Mouse (Mus musculus) spleen, postnatal 4 days (tissue): ENCODE measurements at regions not wholly inside any gene's neighbourhood (a gene's known extent, or its start where the extent isn't known, plus 50 kb on each side); places are given as distances from the start of the nearest gene placed in this dataset.
"Not testable (repeated sequence)": the region's sequence is repeated elsewhere in the genome, so short reads cannot be mapped to it uniquely, and the experiment has no call there.

Experiments used
- DNase-seq, 2 experiments: peaks; one replicate each; pipeline ENCODE4 v3.0.0; 2022; ENCODE audit warnings: low spot score in 2 of 2

GRCm38 (mm10) chr16:55758707-55759067 is 80.0 kb downstream of the Nfkbiz start:
- no peak for DNase-seq

DNA sequence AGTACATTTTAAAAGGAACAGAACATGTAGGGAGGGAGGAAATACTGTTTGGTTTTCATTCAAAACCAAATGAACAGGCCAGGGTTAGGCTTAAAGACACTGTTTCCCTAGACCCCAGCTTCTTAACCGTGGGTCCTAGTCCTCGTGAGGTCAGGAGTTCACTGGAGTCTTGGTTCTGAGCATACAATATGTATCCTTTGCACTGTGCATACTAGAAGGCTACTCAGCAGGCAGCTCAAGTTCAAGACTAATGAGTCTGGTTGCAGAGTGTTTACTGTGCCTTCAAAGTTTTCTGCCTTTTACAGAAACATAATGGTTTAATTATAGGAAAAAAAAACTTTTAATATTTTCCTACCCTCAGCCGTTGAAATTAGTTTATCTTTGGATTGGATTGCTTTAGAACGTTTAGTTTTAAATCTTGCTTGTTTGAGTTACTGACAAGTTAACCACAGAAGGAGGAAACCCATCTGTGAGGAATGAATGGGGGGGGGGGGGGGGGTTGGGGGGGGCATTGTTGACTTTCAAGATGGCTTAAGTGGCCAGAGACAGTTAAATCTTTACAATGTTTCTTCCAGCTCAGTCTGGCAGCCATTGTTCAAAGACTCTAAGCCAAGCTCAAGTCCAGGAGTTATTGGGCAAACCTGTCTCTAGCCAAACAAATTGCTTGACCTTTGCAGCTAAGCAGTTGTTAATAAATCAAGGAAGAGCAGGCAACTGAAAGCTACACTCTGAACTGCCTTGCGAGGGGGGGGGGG is 80.6 kb downstream of the Nfkbiz start:
- DNase-seq: no peak

- not testable (repeated sequence) for DNase-seq
Observed at GRCm38 (mm10) chr16:55757422-55757815, 81.3 kb downstream of the Nfkbiz start.

GRCm38 (mm10) chr16:55756764-55757421 is 81.8 kb downstream of the Nfkbiz start:
- no peak for DNase-seq

- no peak for DNase-seq
Observed at GRCm38 (mm10) chr16:55755309-55755832, 83.3 kb downstream of the Nfkbiz start.

DNA sequence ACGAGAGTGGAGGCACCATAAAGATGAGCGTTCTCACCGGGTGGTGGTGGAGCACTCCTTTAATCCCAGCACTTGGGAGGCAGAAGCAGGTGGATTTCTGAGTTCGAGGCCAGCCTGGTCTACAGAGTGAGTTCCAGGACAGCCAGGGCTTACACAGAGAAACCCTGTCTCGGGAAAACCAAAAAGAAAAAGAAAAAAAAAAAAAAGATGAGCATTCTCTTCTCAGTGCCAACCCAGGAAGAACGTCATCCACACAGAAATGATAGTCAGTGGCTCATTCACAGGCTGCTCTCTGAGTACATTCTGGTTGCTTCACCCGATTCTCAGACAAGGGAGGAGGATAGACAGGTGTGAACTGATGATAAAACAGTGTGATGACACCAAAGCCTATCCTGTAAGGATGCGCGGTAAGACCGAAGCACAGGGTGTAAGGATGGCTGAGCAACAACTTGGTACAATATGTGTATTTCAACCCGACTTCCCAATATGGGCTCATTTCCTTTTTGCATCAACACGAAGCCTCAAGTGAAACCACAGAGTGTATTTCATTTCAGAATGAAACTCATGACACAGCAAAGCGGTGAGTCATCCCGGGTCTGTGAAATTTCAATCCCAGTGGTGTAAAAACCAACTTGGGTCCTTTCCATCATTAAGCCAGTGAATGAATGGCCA is 84.5 kb downstream of the Nfkbiz start:
- DNase-seq: no peak

- DNase-seq: no peak
Observed at GRCm38 (mm10) chr16:55753380-55753779, 85.3 kb downstream of the Nfkbiz start.

- DNase-seq: no peak
Observed at GRCm38 (mm10) chr16:55747250-55747649, 91.4 kb downstream of the Nfkbiz start.

- DNase-seq: no peak
Observed at GRCm38 (mm10) chr16:55746159-55746558, 92.5 kb downstream of the Nfkbiz start.

DNA sequence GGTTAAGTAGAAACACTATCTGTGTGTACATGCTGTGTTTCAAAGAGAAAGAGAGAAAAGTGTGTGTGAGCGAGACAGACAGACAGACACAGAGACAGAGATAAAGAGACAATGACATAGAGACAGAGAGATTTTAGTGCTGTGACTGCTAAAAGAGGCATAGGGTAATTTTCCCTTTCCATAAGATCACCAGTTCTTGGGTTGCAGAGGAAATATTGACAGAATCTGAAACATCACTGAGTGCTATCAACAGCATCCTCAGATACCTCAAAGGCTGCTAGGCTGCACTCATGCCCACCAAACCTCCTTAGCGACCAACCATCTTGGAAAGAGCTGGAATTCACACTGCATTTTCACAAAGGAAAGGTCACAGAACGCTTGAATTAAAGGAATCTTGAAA is 93.6 kb downstream of the Nfkbiz start:
- DNase-seq: no peak

- no peak for DNase-seq
Observed at GRCm38 (mm10) chr16:55741099-55741863, 97.4 kb downstream of the Nfkbiz start.

GRCm38 (mm10) chr16:55738741-55739140 is 100.0 kb downstream of the Nfkbiz start:
- DNase-seq: no peak

DNA sequence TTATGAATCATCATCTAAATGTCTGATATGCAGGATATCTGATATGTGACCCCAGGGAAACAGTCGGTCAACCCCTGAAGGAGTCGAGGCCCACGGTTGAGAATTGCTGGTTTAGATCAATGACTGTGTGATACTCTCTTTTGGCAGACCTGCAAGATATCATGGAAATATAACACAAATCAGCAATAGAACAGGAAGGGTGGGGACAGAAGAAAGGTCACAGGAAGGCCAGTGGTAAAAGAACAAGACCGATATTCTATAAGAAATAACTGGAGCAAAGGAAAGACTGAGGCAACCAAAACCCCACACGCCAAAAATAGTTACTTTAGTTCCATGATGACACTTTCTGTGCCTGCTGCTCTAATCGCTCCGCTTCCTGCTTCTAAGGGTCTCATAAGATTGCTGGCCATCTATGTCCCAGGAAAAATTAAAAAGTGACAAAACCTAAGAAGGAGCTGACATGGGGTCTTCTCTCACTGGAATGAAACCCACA is 103.2 kb downstream of the Nfkbiz start:
- no peak for DNase-seq

DNA sequence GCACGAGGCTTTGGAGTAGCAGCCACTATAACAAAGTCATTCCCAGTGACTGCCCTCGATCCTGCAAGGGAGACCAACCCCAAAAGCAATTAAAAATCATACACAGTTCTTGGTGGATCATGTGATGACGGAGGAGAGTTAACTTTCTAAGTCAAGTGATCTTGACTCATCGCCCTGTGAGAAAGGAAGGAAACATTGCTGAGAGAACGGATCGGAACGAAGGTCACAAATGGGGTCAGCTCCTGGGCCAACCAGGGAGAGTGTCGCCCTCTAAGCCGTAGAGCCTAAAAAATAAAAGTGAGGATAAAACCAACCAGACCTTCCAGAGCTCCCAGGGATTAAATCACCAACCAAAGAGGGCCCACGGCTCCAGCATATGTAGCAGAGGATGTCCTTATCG is 104.4 kb downstream of the Nfkbiz start:
- DNase-seq: no peak

DNA sequence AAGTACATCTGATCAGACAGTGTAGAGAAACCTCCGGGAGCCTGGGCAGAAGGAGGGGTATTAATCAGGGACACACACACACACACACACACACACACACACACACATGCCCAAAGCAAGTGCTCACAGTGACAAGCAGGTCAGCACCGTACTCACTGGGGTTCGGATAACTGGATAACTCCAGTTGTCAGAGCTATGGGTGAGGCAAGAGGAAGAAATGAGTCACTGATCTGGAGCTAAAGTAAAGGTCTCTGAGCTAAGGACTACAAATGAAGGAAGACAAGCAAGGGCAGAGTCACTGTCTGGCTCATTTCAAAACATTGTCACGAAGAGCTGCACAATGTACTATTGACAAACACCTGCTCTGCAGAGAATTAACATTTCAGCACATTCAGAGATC is 104.9 kb downstream of the Nfkbiz start:
- DNase-seq: no peak

GRCm38 (mm10) chr16:55731003-55731402 is 107.7 kb downstream of the Nfkbiz start:
- DNase-seq: no peak

DNA sequence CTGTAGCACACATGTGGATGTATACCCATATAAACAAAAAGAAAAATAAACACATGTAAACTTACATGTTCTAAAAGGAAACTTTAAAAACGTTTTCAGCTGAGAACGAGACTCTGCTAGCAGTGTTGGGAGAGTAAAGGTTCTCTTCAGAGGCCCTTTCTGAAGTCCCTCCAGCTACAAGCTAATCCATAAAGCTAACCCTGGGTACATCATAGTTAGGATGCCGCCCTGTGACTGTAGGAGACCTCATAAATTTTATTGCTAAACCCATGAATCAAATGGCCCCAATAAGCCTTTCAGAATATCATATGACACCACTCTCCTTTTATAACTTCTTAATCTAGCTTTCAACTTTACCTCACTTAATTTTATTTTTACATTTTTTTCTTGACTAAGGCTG is 112.2 kb downstream of the Nfkbiz start:
- no peak for DNase-seq

DNA sequence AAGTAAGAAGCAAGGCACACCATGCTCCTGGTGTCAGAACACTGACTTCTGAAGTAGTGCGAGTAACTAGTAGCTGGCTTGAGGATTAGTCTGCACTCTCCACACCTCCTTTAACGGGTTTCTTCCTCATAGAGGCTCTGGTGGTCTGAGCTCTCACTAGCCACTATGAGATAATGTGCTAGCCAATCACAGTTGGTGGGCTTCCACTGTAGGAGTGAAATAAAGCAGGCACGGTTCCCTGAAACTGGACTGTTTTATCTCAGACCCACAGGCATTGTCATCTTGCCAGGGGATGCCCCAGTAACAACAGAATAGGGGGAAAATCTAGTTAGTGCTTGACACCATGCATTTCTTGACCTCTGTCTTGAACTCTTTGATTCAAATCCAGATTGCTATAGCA is 118.3 kb downstream of the Nfkbiz start:
- DNase-seq: no peak

- DNase-seq: no peak
Observed at GRCm38 (mm10) chr16:55710017-55710416, 128.7 kb downstream of the Nfkbiz start.

DNA sequence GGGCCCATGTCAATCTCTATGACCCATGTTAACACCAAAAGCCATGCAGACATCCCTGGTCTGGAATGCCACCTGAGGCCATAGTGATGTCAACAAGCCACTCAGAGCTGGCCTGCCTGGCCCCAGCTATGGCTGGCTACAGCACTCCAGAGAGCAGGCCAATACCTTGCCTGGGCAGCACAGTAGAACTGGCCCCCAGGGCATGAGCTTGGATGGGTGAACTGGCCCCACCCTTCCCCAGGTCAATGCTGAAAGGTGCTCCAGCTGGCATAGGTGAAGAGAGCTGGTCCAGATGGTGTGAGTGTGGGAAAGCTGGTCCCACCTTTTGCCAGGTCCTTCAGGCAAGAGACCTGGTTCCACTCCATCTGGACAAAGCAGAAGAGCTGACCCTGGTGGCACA is 132.2 kb downstream of the Nfkbiz start:
- DNase-seq: no peak

- no peak for DNase-seq
Observed at GRCm38 (mm10) chr16:55698489-55698892, 140.2 kb downstream of the Nfkbiz start.

DNA sequence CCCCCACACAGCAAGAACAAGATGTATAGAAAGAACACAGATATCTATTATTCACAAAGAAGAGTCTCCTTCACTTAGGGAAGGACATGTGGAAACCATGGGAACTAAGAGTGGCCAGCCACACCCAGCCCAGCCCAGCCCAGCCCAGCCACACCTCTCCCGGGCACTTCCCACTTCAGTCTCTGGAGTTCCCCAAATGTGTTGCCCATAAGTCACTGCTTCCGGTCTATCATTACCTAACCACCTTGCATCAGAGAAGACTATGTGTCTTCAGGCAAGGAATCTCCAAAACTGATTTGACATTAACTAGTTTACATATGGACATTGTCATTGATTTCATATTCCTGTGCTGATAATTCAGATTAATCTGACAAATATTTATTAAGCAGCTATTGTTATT is 147.6 kb downstream of the Nfkbiz start:
- peak in 1 of 2 experiments; percentile 14 for DNase-seq
